Comparison of ENCODE assay signal across 13 mouse cellular contexts in genomic region chr5:149412671-149413070, GRCm38 (mm10). TPM values are rescaled to one million over a fixed set of nuclear protein-coding genes. Genes with fewer than 3 reads are reported as not detected.
A peak's percentile ranks its signal among the peaks of the same experiment; 100 is the strongest.
DNase-seq lines count a peak whose midpoint lies in the region; ATAC-seq lines count a peak whose summit lies in the region.
"Had no signal": no experiment of that assay in that cellular context is flagged by ENCODE, and none has a peak within 500 bp of the region (broad histone marks: within the 10 kb centered on the region; RNA-seq: fewer than 3 reads in every experiment).

No protein-coding gene starts in this region.

- DNase-seq in cerebellum, adult 11-12 months, result peak; percentile 21
- no peak for DNase-seq in cerebellum, postnatal 4 days (ENCODE audit: low spot score in 2 of 2)
- DNase-seq in heart, postnatal 36 days, result no peak
- DNase-seq in midbrain, embryonic 14.5 days, result no peak
- DNase-seq in midbrain, embryonic 11.5 days (ENCODE audit: low spot score, missing footprints), result no peak
- DNase-seq in adrenal gland, postnatal 4 days (ENCODE audit: low spot score in 2 of 2), result no peak
- no peak for DNase-seq in spleen, postnatal 4 days (ENCODE audit: low spot score in 2 of 2)
- DNase-seq: kidney, adult 8-10 months had no signal

- no peak for ATAC-seq in heart, embryonic 15.5 days (replicated peaks; ENCODE audit: insufficient number of reproducible peaks, insufficient read depth, low FRiP score, low read depth)
- ATAC-seq in midbrain, embryonic 14.5 days (ENCODE audit: low FRiP score, low TSS enrichment), result no peak
- no peak for ATAC-seq in midbrain, embryonic 11.5 days (ENCODE audit: low FRiP score)

- peak overlapping the region; percentile 49; the same call in 1 of the 2 replicates for H3K4me3 ChIP-seq in heart, embryonic 15.5 days
- no peak overlapping the region for H3K4me3 ChIP-seq in midbrain, embryonic 14.5 days (replicated peaks; ENCODE audit: low read depth, low read length)
- no peak overlapping the region for H3K4me3 ChIP-seq in midbrain, embryonic 11.5 days (ENCODE audit: low read depth, low read length)
- H3K4me3 ChIP-seq: myocyte had no signal

- no peak overlapping the region for H3K9ac ChIP-seq in heart, embryonic 15.5 days
- no peak overlapping the region for H3K9ac ChIP-seq in midbrain, embryonic 14.5 days (replicated peaks; ENCODE audit: low read length)
- no peak overlapping the region for H3K9ac ChIP-seq in midbrain, embryonic 11.5 days (ENCODE audit: low read length)

- H3K36me3 ChIP-seq in heart, embryonic 15.5 days, result no peaks in the 10 kb centered on the region
- H3K36me3 ChIP-seq in midbrain, embryonic 14.5 days (ENCODE audit: control insufficient read depth, insufficient read depth, low read length), result no peaks in the 10 kb centered on the region
- H3K36me3 ChIP-seq in midbrain, embryonic 11.5 days (ENCODE audit: control insufficient read depth, insufficient read depth, low read length), result no peaks in the 10 kb centered on the region

- 80% methylated on average over 10 of the region's 10 CpGs for WGBS in heart, embryonic 15.5 days
- 91% methylated on average over 10 of the region's 10 CpGs for WGBS in midbrain, embryonic 14.5 days
- 89% methylated on average over 10 of the region's 10 CpGs for WGBS in midbrain, embryonic 11.5 days

- H3K4me1 ChIP-seq in heart, embryonic 15.5 days (replicated peaks), result peaks cover 13% of the 10 kb centered on the region
- H3K4me1 ChIP-seq in midbrain, embryonic 14.5 days (ENCODE audit: control insufficient read depth, insufficient read depth, low read length), result peaks cover 15% of the 10 kb centered on the region
- peaks cover 11% of the 10 kb centered on the region for H3K4me1 ChIP-seq in midbrain, embryonic 11.5 days (ENCODE audit: control insufficient read depth, insufficient read depth, low read length)

- intact Hi-C loops in heart, postnatal 36 days (cut with DNase I), result no loop called here

- peaks cover 15% of the 10 kb centered on the region; the same call in 1 of the 2 replicates for H3K27me3 ChIP-seq in heart, embryonic 15.5 days
- H3K27me3 ChIP-seq in midbrain, embryonic 14.5 days (ENCODE audit: control insufficient read depth, insufficient read depth, low read length), result no peaks in the 10 kb centered on the region
- peaks cover 9% of the 10 kb centered on the region for H3K27me3 ChIP-seq in midbrain, embryonic 11.5 days (ENCODE audit: control insufficient read depth, insufficient read depth, low read length)

- peak overlapping the region; percentile 79 for H3K4me2 ChIP-seq in heart, embryonic 15.5 days
- H3K4me2 ChIP-seq in midbrain, embryonic 14.5 days (ENCODE audit: low read length), result peak overlapping the region; percentile 53
- no peak overlapping the region for H3K4me2 ChIP-seq in midbrain, embryonic 11.5 days

- H3K27ac ChIP-seq in heart, embryonic 15.5 days, result no peak overlapping the region
- no peak overlapping the region for H3K27ac ChIP-seq in midbrain, embryonic 14.5 days (replicated peaks; ENCODE audit: low read depth, low read length)
- H3K27ac ChIP-seq in midbrain, embryonic 11.5 days (ENCODE audit: low read depth, low read length), result no peak overlapping the region

- no peaks in the 10 kb centered on the region for H3K9me3 ChIP-seq in heart, embryonic 15.5 days (replicated peaks)
- H3K9me3 ChIP-seq in midbrain, embryonic 14.5 days (ENCODE audit: control insufficient read depth, low read length), result 0 out of 2 replicates have a peak, but pooled peaks cover 5% of the 10 kb centered on the region
- no peaks in the 10 kb centered on the region for H3K9me3 ChIP-seq in midbrain, embryonic 11.5 days (ENCODE audit: control insufficient read depth, low read length)

RNA-seq across cellular contexts. Expression of gene Medag, which starts 1.1 kb away (rescaled TPM):
- 1.9 and 2.0 TPM in 2 replicates for polyA plus RNA-seq in heart, embryonic 15.5 days (2015; fragmentation: Nextera tagmentation; extraction: Ambion mirVana)
- total RNA-seq in heart, postnatal 36 days (2021), result 10 to 100 TPM; 15.3 to 20.8 TPM
- 5.9 TPM in 2 replicates for polyA plus RNA-seq in midbrain, embryonic 14.5 days (2014; fragmentation: Nextera tagmentation; extraction: Ambion mirVana)
- 0.51 and 0.66 TPM in 2 replicates for polyA plus RNA-seq in midbrain, embryonic 11.5 days (2014; fragmentation: Nextera tagmentation; extraction: Ambion mirVana)
- 1 to 10 TPM; 4.5 to 5.3 TPM for total RNA-seq in adrenal gland, postnatal 4 days (2021)

RNA-seq across cellular contexts. Expression of gene Tex26, which starts 26.8 kb away (rescaled TPM):
- 0.31 and 0.89 TPM in 2 replicates for polyA plus RNA-seq in heart, embryonic 15.5 days (2015; fragmentation: Nextera tagmentation; extraction: Ambion mirVana)
- total RNA-seq in heart, postnatal 36 days (2021), result not detected
- 0.81 and 1.00 TPM in 2 replicates for polyA plus RNA-seq in midbrain, embryonic 14.5 days (2014; fragmentation: Nextera tagmentation; extraction: Ambion mirVana)
- polyA plus RNA-seq in midbrain, embryonic 11.5 days (2014; fragmentation: Nextera tagmentation; extraction: Ambion mirVana), result 1.2 and 1.5 TPM in 2 replicates
- under 1 TPM; 0.31 to 0.51 TPM for total RNA-seq in adrenal gland, postnatal 4 days (2021)
- total RNA-seq: adrenal gland, postnatal 36 days; liver, adult 2 months; megakaryocyte progenitor cell, adult 5-6 weeks had no signal
- polyA plus RNA-seq: liver, adult 2 months had no signal
